Mouse (Mus musculus): ENCODE measurements around the gene Lyzl4.
A peak's percentile ranks its signal among the peaks of the same experiment; 100 is the strongest.

Gene Lyzl4

GRCm38 (mm10) chr9:121642001-121642400 is at the start of gene Lyzl4:
Gene Lyzl4 (minus strand): TSS chr9:121642096.
- peak; percentile 72 for DNase-seq

GRCm38 (mm10) chr9:121690734-121691133 is 48.8 kb upstream of the Lyzl4 start:
- no peak for DNase-seq

GRCm38 (mm10) chr9:121690200-121690651 is 48.3 kb upstream of the Lyzl4 start:
- peak; percentile 90 for DNase-seq

- DNase-seq, result no peak
Observed at GRCm38 (mm10) chr9:121684702-121685101, 42.8 kb upstream of the Lyzl4 start.

GRCm38 (mm10) chr9:121682037-121682680 is 40.3 kb upstream of the Lyzl4 start:
- no peak for DNase-seq

- DNase-seq, result no peak
Observed at GRCm38 (mm10) chr9:121681191-121681590, 39.3 kb upstream of the Lyzl4 start.

GRCm38 (mm10) chr9:121679549-121679948 is 37.7 kb upstream of the Lyzl4 start:
- no peak for DNase-seq

- DNase-seq, result no peak
Observed at GRCm38 (mm10) chr9:121677476-121677875, 35.6 kb upstream of the Lyzl4 start.

- no peak for DNase-seq
Observed at GRCm38 (mm10) chr9:121677069-121677468, 35.2 kb upstream of the Lyzl4 start.

GRCm38 (mm10) chr9:121675556-121675955 is 33.7 kb upstream of the Lyzl4 start:
- no peak for DNase-seq

- no peak for DNase-seq
Observed at GRCm38 (mm10) chr9:121675011-121675410, 33.1 kb upstream of the Lyzl4 start.

- no peak for DNase-seq
Observed at GRCm38 (mm10) chr9:121673716-121674115, 31.8 kb upstream of the Lyzl4 start.

- DNase-seq, result no peak
Observed at GRCm38 (mm10) chr9:121672311-121672710, 30.4 kb upstream of the Lyzl4 start.

GRCm38 (mm10) chr9:121671300-121671699 is 29.4 kb upstream of the Lyzl4 start:
- DNase-seq, result no peak

GRCm38 (mm10) chr9:121669348-121669791 is 27.5 kb upstream of the Lyzl4 start:
- DNase-seq, result no peak

- no peak for DNase-seq
Observed at GRCm38 (mm10) chr9:121667822-121668221, 25.9 kb upstream of the Lyzl4 start.

- DNase-seq, result peak; percentile 55
Observed at GRCm38 (mm10) chr9:121666957-121667630, 25.2 kb upstream of the Lyzl4 start.

GRCm38 (mm10) chr9:121664104-121664503 is 22.2 kb upstream of the Lyzl4 start:
- DNase-seq, result no peak

- DNase-seq, result no peak
Observed at GRCm38 (mm10) chr9:121663467-121663866, 21.6 kb upstream of the Lyzl4 start.

- no peak for DNase-seq
Observed at GRCm38 (mm10) chr9:121659791-121660190, 17.9 kb upstream of the Lyzl4 start.

GRCm38 (mm10) chr9:121658248-121658647 is 16.4 kb upstream of the Lyzl4 start:
- no peak for DNase-seq

GRCm38 (mm10) chr9:121657143-121657542 is 15.2 kb upstream of the Lyzl4 start:
- no peak for DNase-seq

- no peak for DNase-seq
Observed at GRCm38 (mm10) chr9:121656322-121656721, 14.4 kb upstream of the Lyzl4 start.

GRCm38 (mm10) chr9:121653668-121654067 is 11.8 kb upstream of the Lyzl4 start:
- no peak for DNase-seq
